Mouse (Mus musculus) left cerebral cortex, adult 8-10 months (tissue): ENCODE measurements around the gene Zfyve26. TPM values are rescaled to one million over a fixed set of nuclear protein-coding genes. Genes with fewer than 3 reads are reported as not detected.
A peak's percentile ranks its signal among the peaks of the same experiment; 100 is the strongest.
"Not testable (repeated sequence)": the region's sequence is repeated elsewhere in the genome, so short reads cannot be mapped to it uniquely, and the experiment has no call there.

ENCODE experiments used
- DNase-seq, 2 experiments: peaks; one replicate each; pipeline ENCODE4 v3.0.0; 2022; ENCODE audit warnings: low spot score in 2 of 2
- total RNA-seq, 4 experiments: library from RNA; stranded (reverse); gene quantifications; 2 replicates each; pipeline ENCODE4 v1.2.4; 2022

Gene Zfyve26
- total RNA-seq, 4 experiments from 2014 or later = 28.0 to 34.1 (median 30.7) TPM

DNA sequence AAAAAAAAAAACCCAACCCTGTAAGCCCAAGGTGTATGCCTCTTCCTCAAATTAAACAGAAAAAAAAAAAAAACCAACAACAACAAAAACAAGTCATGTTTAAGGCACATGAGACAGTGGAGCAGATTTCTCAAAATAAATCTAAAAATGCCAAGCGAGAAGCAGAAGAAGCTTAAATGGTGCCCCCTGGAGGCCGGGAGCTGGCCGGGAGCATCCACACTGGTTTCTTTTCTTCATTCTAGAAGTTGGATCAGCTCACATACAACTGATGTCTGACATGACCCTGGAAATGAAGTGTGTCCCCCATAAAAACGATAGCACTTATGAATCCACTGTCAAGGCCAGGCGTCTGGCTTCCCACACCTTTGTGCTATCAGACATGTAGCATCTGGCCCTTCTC lies 35.1 kb downstream of the Zfyve26 start:
- DNase-seq = peak in 1 of 2 experiments; percentile 8

DNA sequence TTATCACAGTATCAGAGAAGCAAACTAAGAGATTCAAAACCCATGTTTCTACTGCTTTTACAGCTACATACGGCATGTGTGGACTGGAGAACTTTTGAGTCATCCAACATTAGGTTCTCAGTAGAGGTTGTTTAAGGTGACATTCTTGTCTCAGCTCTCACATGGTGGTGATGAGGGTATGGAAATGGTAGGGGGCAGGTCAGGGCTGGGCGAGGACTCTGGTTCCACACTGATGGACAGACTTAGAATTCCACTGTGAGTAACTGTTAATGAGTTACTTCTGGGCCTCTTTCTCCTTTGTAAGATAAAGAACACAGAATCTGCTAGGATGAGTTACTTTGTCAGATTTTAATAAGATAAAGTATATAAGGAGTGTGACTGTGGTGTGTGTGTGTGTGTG lies 36.0 kb downstream of the Zfyve26 start:
- DNase-seq = no peak

DNA sequence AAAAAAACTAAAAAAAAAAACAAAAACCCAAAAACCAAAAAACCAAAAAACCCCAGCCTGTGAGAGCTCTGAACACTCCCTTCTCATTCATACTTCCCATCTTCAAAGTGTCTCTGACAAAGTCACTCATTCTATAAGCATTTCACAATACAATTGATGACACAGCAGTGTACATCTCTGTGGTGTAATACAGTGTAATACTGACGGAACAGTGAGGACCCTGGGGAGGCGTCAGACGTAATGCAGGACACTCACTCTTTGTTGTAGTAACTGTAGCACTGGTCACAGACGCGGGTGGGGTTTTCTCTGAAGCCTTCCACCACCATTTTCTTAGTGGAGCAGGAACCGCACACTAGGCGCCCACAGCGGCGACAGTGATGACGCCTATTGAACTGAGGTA lies 41.1 kb downstream of the Zfyve26 start:
- DNase-seq = no peak

DNA sequence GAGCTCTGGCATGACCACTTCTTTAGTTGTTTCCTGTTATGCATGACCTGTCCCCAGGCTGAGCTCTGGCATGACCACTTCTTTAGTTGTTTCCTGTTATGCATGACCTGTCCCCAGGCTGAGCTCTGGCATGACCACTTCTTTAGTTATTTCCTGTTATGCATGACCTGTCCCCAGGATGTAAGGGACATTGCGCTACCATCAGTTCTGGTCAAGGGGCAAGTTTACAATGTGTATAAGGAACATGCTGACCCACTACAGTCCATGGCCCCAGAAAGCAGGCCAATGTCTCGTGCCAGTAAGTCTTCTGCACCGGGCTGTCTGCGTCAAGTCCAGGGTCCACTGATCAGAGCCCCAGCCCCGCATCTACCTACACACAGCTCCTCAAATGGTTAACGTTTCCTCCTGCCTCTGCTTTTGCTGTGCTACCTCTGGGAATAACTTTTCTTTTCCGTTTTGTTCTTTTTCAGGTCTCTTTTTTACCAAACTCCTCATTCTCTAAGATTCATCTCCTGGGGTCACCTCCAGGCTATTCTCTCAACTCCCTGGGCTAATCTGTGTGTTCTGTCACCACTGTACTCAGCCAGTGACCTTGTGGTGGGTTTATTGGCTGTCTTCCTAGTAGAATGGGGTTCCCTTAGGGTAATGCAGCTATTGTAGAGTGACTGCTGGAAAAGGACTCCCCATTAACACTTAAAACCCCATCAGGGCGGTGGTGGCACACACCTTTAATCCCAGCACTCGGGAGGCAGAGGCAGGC lies 42.6 kb downstream of the Zfyve26 start:
- no peak for DNase-seq

DNA sequence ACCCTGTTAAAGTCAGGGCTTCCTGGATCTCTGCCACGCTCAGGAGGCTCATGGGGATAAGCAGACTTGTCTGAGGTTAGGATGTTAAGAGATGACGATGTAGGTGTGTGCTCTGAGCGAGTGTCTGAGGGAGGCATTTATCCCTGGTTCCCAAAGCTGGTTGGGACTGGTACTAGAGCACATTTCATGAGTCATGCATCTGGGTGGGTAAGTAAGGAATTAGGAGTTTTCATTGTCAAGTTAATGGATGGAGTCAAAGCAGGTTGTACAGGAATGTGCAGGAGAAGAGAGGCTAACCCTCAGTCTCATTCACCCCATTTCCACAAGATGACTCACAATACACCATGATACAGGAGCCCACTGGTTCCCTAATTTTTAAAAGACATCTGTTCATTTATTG lies 48.0 kb downstream of the Zfyve26 start:
- DNase-seq = no peak

DNA sequence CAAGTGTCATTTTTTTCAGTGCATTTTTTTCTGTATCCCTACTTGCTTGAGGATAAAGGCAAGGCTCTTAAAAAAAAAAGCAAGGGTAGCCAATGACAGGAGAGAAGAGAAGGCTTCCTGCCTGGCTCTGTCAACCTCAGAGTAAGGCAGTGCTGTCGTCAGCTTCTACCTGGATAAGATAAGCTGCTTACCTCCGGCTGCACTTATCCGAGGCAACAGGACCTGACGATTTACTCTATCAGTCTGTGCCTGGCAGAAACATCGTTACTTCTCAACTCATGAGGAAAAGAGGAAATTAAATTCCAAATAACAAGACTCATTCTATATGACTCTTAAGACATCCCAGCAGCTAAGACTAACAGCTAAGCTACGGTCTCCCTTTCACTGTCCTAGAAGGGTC lies 53.2 kb downstream of the Zfyve26 start:
- no peak for DNase-seq

DNA sequence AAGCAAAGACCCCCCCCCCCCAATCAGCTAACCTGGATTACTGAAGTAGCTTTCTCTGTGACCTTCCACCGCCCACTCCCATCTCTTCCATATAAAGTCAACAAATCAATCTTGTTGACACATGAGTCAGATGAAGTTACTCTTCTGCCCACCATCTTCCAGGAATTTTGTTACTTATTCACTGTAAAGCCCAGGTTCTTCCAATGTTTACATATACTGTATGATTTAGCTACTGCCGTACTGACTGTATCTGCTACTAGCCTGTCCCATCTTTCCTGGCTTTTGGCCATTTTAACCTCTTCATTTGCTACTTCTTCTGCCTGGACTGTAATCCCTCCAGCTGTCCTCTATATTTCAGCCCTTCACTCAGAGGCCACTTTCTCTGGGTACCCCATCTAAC lies 54.1 kb downstream of the Zfyve26 start:
- DNase-seq = no peak

DNA sequence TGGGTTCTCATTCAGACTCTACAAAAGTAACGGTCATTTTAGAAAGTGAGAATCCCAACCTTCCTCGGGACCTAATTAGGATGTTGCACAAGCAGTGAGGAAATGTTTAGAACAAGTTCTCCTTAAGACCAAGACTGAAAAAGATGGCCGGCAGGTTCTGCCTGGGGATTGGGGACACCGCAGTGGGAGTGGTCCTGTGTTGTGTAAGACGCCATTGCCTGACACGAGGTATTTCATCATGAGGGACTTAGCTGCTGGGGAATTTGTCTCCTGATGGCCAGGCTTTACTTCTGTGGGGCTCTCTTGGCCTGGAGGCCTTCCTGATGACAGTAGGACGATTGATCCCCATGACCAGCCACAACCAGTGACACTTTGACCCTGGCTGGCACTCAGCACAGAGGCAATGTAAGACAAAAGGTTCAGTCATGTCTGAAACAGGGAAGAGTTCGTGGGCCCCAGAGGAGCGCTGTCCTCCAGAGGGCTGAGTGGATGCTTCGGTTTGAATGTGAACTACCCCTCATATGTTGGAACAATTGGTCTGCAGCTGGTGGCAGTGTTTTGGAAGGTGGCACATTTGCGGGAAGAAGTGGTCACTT lies 60.5 kb downstream of the Zfyve26 start:
- DNase-seq = no peak

DNA sequence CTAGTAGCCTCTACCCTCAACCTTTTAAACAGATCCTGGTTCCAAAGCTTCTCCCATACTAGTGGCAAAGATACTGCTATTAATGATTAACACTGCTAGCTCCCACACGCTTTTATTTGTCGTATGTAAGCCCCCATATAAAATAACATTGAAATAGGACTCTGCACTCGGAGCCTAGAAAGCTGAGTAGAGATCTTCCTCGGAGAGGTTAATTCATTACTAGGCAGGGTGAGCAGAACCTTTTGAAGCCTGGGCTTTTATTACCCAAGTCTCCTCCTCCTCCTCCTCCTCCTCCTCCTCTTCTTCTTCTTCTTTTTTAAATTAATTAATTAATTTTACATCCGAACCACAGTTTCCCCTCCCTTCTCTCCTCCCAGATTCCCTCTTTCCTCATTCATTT lies 78.6 kb downstream of the Zfyve26 start:
- no peak for DNase-seq

DNA sequence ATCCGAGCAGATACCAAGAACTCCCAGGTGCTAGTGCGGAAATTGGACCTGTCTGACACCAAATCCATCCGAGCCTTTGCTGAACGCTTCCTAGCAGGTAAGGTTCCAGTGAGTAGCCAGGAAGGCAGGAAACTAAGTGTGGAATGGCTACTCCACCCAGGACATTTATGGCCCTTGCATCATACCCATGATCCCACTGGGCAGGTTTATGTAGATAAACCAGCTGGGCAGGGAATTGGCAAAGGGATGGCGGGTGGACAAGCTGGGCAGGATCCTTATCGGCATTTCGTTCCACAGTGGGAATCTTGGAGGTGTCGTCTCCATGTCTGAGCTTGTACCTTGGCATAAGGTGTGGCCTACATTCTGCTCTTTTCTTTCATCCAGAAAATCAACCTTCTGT lies 84.7 kb downstream of the Zfyve26 start:
- DNase-seq = no peak

DNA sequence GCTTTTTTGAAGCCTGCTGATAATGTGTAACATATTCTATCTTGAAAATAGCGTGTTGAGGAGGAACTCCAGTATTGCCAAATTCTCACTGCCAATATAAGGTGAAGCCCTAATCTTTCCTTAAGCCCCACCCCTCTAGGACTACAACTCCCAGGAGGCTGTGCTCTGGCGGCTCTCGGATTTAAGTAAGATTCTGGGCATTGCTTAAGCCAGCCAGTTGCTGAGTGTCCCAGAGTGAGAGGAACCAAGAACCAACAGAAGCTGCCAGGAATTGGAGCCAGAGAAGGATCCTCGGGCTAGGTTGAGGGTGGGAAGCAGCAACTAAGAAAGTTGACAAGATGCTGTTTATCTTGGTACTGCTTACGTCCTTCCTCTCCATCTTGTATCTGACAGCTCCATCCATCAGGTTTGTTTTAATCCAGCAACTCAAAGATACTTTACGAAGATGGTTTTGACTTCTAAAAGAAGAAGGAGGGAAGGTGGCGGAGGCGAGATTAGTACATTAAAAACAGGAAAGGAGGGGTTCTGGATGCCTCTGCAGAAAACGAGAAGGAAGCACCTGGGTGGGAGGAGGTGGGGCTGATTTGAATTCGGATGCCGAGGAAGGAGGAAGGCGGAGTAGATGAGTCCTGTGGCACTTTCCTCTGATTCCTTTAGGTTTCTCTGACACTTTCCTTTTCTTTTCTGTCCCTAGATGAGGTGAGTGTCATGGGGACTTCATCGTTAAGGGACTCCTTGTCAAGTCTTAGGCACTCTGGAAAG lies 87.2 kb downstream of the Zfyve26 start, which contains the start of gene Rdh12:
TSS of gene Rdh12 (plus strand) at position 212 of the 762 bp plus-strand sequence.
- DNase-seq = peak in 1 of 2 experiments; percentile 28

DNA sequence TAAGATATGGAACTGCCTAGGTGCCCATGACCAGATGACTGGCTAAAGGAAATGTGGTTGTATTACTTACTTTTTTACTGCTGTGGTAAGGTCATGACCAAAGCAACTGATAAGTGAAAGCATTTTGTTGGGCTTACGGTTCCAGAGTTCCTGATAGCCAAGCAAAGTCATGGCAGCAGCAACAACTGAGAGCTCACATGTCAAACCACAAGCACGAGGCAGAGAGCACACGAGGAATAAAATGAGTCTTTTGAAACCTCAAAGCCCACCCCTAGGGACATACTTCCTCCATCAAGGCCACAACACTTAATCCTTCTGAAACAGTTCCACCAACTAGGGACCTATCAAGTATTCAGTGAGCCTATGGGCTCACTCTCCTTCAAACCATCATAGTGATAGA lies 94.2 kb downstream of the Zfyve26 start:
- no peak for DNase-seq

DNA sequence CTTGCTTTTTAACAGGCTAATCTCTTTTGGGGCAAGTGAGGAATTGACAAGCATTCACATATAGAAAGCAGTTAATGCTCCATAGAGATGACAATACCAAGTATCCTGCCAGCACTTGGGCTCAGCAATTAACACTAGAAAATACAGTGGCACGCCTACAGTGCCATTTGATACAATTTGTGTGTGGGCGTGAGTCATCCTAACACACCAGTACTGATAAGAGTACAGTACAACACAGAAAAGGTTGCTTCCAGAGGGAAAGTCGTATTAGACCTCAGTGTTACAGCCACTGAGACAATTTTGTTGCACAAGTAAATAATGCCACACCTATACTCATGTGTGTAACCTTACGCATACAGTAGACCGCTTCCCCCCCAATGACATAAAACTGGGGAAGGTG lies 99.0 kb downstream of the Zfyve26 start:
- DNase-seq = no peak

DNA sequence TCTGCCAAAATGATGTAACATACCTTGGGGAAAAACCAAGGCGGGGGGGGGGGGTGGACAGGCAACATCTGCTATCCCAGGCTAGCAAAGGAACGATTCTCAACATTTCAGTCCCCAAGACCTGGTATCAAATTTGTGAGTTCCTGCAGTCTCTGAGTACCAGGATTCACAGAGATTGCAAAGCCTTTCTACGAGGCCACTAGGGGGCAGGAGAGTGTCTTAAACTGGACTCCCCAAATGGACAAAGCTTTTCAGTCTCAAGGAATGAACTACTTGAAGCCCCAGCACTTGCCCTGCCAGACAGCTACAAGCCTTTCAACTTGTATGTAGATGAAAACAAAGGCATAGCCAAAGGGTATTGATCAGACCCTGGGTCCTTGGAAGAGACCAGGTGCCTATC lies 102.7 kb downstream of the Zfyve26 start:
- DNase-seq = peak in 1 of 2 experiments; percentile 52

DNA sequence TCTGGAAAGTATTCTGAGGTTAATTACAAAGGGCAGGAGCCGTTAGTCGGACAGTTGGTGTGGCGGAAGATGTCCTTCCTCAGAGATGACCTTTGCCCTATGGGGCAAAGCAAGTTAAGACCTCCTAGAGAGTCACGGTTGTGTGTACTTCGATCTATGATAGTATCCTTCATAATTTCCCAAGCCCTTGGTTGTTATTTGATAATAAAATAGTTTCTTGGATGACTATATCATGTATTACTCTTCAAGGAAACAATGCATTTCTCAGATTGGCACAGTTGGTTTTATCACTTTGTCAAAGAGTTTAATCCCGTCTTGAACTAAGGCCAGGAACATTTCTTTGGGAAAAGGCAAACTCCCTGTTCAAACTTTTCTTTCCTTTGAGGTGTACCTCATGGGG lies 103.9 kb downstream of the Zfyve26 start, which contains the start of gene Rdh11:
TSS of gene Rdh11 (minus strand) at position 101 of the 400 bp plus-strand sequence.
- no peak for DNase-seq

DNA sequence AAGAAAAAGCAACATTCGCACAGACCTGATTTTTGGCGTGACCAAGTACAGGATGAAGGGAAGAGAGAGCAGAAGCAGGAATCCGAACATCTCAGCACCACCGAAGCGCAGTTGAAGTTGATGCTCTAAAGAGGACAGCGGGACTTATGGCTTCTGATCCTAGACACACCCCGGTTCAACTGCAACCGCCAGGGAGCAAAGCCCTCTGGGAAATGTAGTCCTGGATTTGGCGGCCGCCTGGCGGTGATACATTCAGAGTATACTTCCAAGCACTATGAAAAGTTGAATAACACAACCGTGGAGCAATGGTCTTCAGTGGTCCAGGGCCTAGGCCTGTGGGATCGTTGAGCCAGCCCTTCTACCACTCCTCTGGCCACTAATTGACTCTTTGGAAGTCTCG lies 104.4 kb downstream of the Zfyve26 start:
- DNase-seq = peak; percentile 56

DNA sequence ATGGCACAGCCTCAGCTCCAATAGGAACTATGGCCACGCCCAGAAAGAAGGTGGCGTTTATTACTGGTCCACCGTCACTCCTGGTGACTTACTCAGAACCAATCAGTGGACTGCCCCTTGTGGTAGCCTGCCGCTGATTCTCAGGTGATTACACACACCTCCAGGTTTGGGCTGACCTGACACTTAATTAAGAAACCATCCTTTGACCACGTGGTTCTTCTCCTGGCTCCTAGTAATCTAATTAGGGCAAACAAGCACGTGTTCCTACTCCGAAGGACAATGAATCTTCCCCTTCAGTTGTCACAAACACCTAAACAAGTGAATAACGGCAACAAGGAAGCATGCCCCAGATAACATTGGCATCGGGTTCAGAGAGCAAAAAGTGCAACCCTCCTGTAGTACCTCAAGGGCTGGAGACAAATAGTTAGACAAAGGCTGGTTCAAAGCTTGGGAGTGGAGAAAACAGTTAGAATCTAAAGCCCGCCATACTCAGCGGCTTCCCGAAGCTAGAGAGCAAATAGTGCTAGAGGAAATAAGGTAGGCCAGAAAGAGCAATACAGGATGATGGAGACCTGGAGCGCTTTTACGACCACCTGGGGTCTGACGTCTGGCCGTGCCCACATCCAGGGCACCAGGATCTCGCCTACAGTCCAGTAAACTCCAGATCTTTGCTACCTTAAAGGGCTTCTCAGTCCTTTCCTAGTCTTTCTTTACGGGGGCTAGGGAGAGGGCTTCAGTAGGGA lies 105.0 kb downstream of the Zfyve26 start:
- peak in 1 of 2 experiments; percentile 73 for DNase-seq

DNA sequence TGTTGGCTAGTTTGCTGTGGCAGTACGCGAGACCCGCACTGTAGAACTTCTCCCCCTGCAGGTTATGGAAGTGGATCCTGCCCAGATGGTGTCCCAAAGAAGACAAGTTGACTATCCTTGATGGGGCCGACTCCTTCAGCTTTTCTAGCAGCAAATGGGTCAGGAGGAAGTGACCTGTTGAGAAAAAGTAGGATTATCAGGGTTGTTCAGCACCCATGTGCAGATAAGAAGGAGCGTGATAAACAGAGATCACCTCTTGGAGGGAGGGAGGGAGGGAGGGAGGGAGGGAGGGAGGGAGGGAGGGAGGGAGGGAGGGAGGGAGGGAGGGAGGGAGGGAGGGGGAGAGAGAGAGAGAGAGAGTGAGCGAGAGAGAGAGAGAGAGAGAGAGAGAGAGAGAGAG lies 110.9 kb downstream of the Zfyve26 start:
- not testable (repeated sequence) for DNase-seq
